Mouse (Mus musculus) monocyte, adult 2 months (primary cell): ENCODE measurements around the gene Cyb5r4.
A peak's percentile ranks its signal among the peaks of the same experiment; 100 is the strongest.
"Not testable (repeated sequence)": the region's sequence is repeated elsewhere in the genome, so short reads cannot be mapped to it uniquely, and the experiment has no call there.

Experiments used
- DNase-seq, 2 experiments: peaks; one replicate each; pipeline ENCODE4 v3.0.0; 2022; ENCODE audit warnings: low spot score in 2 of 2, low read depth in 1 of 2

The Cyb5r4 gene

DNA sequence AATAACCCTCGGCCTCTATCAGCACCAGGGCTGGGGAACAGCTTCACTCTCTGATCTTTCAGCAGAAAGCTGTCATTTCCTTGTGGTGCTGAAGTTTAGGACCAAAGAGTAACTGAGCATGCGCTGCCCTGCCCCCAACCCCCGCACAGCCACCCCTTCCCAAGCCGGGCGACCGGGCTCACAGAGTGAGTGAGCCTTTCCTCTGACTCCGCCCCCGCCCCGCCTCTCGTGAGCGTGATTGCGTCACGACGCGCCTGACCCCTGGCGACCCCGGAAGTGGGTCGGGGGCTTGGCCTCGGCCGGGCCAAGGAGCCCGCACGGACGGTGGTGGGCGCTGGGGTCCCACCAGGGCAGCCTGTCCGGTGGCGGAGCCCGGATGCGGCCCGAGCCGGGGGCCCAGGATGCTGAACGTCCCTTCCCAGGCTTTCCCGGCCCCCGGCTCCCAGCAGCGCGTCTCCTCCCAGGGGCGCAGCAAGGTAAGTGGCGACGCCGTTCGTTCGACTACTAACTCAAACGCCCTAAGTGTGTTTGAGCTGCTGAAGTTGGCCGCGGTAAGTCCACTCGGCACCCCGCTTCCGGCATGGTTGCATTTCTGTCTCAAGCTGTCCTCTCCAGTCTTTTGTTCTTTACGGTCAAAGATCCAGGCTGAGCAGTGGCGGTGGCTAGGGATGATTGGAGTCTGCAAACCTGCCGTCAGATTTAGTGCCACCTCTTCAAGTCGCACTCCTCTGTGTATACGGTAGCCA, at the start of gene Cyb5r4:
Gene Cyb5r4, plus strand, starts transcription at position 237 of the 746 bp plus-strand sequence.
- peak; percentile 74 to 88 for DNase-seq

DNA sequence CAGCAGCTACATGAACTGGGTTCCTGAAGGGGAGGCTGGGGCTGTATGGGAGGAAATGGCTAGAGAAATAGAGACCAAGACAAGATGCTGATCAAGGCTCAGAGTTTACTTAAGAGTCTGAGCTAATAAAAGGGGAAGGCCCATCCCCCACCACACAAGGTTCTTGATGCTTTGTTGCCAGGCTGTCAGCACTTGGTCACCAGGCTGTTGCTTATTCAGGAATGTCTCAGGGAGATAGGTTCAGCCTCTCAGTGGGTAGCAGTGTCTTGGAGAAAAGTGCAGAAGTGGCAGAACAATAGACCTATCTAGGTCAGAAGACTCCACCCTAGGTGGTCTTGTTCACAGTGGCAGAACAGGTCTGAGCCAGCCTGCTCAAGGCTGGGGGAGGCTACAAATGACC, 49.3 kb upstream of the Cyb5r4 start:
- DNase-seq: not testable (repeated sequence)

DNA sequence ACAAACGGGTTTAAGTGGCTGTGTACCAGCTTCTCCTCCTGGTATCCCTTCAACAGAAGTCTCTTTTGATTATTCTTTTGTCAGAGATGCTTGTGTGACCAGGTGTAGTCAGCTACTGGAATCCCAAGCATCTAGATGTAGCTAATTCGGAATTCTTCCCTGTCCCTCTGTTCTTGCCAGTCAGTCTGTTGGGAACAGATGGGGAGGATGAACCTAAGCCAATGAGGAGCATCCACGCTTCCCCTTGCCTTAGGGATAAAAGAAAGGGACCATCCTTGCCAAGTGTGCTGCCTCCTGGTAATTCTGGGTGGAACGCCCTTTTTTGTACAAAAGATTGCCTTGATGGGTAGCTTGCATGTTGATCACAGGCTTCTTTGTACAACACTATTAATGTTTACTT, 48.3 kb upstream of the Cyb5r4 start:
- no peak for DNase-seq

DNA sequence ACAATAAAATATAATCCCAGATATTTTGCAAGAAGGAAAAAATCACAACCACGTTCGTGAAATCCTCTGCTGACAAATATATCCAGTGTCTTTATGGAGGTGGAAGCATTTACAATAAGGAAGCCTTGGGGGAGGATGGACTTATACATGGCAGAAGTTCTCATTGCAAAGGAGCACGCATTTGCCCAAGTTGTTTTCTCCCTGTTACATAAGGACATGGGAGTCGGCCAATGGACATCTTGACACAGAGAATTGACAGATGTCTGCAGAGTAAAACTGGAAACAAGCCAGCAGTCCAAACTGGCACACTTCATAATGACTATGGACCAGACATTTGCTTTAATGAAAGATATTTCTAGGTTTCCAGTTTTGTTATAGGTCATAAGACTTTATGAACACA, 44.9 kb upstream of the Cyb5r4 start:
- no peak for DNase-seq

DNA sequence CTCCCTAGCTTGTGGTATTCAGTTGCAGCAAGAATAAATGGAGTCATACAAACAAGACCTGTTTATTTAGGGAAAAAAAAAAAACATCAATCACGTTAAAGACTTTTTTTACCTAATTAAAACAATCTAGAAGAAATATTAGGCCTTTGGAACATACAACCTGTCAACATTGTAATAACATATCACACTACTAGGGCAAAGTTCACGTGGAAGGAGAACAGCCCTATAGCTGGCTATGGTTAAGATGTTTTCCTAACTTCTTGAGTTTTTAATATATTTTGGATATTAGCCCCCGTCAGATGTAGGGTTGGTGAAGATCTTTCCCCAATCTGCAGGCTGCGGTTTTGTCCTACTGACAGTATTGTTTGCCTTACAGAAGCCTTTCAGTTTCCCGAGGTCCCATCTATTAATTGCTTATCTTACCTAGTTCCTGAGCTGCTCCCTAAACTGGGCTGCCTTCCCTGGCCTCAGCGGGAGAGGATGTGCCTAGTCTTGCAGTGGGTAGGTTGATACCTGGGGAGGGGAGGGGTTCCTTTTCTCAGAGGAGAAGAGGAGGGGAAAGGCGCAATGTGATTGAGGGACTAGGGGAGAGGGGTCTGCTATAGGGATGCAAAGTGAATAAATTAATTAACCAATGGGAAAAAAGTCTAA, 43.4 kb upstream of the Cyb5r4 start:
- DNase-seq: no peak

DNA sequence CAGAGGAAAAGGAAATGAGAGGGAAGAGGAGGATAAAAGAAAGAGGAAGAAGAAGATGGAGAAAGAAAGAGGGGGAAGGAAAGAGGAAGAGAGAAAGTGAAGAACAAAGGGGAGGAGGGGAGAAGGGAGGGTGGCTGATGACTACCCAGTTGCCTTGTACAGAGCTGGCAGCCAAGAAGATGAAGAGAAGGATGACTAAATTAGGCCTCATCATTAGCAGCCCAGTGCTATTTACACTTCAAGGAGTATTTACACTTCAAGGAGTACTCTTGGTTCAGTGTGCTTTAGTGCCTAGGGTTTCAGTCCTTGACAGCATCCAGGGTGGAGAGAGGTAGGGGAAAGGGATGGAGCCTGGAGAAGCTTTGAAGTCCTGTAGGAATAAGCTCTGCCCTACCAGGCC, 41.8 kb upstream of the Cyb5r4 start:
- no peak for DNase-seq

DNA sequence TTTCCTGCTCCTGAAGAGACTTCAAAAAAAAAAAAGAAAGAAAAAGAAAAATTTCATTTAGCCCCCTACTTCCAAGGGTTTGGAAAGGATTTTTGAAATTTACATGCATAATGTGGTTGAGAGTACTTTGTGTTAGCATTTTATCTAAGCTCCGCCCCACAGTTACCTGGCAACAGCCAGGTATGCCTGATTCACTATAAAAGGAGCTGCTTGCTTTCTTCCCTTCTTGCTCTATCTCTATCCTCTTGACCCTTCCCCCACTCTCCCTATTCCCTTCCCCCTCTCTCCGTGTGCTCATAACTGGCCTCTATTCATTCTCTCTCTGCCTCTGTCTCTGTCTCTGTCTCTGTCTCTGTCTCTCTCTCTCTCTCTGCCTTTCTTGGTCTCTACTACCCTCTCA, 40.9 kb upstream of the Cyb5r4 start:
- DNase-seq: no peak

DNA sequence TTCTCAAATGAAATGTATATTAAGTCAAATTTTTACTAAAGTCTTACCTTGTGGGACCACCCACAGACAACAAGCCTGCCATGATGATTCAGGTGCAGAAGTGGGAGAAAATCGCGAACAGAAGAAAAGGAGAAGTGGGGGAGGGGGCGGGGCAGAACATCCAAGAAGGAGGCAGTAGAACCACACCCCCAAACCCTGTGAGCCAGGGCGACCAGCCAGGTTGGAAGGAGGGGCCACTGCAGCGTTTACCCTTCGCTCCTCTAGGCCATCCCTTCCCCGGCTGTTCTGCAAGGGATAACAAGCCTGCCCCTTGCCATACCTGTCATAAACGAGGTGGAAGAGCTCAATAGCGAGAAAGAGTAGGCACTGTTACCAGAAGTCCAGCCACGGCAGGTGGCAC, 40.3 kb upstream of the Cyb5r4 start:
- DNase-seq: no peak

DNA sequence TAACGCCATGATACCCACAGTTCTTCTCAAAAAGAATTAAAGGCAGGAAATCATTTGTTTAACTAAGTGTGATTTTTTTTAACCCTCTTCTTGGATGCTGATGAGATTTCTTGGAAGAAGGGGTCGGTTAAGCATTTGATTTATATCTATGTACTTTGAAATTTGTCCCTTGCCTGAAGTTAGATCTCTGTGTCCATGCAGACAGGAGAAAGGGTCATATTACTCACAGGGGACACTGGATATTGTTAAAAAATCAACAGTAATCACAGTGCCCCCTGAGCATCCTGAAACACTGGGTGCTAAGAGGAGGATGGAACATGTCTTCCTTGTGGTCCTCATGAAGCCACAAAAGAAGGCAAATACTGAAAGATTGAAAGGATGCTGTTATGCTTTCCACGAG, 37.2 kb upstream of the Cyb5r4 start:
- no peak for DNase-seq

DNA sequence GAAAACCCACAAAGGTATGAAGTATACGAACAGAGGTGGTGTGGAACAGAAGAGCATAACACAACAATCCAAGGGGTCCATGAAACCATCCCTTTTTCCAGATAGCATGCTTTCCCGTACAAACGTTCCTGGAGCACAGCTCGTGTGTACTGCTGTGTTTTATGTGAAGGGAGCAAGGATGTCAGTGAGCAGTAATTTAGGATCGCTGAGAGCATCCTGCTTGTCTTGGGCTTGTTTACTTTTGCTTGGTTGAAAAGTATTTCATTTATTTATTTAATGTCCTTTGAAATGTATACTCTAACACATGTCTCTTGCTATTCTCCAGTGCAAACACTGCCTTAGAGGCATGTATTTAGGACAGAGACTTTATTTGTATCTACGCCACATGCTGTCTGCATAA, 36.7 kb upstream of the Cyb5r4 start:
- DNase-seq: no peak

DNA sequence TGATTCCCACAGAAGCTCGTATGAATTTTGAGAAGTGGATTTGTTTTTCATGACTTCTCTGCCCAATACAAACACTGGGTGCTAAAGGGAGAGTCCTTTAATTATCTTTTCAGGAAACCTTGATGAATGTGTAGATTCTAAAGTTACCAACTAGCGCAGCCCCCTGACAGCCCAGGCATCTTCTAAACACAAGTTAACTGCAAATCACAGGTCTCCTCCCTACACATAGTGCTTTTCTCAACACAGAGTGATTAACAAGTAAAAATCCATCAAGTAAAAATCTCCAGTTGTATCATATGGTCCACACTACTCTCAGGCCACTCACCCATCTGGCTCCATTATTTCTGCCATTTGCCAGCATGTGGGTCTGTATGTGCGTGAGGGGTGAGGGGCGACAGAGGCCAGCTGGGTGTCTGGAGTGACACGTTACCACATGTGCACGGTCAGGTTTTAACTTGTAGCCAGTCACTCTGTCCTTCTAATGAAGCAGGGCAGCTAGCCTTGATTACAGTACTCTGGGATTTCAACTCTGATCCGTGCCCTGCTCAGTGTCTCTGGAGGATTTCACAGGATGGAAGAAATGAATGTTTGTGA, 35.0 kb upstream of the Cyb5r4 start:
- no peak for DNase-seq

DNA sequence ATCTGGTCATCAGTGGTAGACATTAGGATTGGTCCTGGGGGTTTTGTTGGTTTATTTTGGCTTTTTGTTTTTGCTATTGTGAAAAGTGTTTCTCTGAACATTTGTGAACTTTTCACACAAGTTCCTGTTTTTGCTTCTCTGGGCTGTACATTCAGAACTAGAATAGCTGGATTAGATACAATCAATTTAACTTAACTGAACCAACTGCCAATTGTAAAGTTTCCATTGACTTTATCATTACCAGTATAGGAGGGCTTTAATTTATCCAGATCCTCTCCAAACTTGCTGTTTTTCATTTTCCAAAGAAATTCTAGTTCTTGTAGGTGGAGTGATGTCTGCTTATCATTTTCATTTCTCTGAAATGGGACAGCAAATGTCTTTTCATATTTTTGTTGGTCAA, 32.0 kb upstream of the Cyb5r4 start:
- no peak for DNase-seq

DNA sequence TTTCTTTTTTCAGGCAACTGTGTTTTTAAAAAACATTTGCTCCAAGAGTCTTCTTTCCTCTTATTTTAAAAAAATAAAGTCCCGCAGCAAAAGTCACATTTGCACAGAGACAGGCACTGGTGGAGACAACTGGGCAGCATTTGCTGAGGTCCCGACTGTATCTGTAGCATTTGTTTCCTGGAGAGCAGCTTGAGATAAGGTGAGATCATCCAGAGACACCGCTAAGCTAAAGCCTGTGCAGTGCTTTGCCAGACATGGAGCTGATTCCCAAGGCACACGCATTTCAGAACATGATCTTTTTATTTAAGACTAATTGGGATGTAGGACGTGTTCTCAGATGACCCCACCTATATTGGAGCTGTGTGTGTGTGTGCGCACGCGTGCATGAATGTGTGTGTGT, 30.1 kb upstream of the Cyb5r4 start:
- DNase-seq: no peak

DNA sequence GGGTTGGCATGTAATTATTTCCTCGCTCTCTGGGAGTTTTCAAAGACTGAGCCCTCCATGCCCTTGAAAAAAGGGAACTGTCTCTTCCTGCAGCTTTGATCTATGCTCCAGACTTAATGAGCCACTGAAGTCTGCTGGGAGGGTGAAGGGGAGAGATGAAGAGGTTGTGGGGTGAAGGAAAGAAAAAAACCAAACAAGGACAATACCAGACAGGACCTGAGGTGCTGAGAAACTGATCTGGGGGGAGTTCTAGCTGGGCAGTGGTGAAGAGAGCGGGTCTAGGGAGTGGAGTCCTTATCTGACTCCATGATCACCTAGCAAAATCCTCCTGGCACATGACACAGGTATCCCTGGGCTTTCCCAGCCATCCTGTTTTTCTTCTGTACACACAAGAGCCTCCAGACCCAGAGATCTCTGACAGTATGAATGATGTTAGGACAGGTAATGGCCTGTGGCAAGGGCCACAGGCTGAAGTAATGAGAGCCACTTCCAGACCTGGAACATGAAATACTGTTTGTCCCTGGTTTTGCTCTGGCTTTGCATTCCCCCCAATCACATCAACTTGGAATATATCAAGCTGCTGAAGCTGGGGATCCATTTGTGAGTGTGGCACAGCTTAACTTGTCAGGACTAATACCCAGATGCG, 24.6 kb upstream of the Cyb5r4 start:
- no peak for DNase-seq

DNA sequence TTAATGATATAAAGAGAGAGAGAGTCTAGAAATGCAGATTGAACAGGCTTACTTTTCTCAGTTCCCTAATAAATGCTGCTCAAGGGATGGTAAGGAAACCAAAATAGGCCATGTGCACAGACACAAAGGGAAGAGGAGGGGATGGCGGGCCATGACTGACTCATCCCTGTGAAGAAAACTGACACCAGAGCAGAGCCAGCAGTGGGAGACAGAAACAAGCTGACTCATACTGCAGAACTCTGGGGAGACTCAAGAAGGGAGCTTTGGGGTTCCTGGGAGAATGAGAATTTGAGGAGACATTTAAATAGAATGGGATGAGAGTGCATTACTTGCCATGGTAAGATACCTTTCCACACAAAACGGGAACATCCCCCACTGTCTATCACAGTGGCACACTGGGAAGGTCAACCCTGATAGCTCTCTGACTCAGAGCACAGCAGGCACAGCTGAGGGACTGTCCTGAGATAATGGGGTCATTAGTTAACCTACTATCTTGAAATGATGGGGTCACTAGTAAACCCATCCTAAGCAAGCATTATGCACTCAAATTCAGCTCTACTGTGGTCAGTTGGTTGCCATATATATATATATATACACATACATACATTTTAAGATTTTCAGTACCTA, 21.7 kb upstream of the Cyb5r4 start:
- DNase-seq: no peak

DNA sequence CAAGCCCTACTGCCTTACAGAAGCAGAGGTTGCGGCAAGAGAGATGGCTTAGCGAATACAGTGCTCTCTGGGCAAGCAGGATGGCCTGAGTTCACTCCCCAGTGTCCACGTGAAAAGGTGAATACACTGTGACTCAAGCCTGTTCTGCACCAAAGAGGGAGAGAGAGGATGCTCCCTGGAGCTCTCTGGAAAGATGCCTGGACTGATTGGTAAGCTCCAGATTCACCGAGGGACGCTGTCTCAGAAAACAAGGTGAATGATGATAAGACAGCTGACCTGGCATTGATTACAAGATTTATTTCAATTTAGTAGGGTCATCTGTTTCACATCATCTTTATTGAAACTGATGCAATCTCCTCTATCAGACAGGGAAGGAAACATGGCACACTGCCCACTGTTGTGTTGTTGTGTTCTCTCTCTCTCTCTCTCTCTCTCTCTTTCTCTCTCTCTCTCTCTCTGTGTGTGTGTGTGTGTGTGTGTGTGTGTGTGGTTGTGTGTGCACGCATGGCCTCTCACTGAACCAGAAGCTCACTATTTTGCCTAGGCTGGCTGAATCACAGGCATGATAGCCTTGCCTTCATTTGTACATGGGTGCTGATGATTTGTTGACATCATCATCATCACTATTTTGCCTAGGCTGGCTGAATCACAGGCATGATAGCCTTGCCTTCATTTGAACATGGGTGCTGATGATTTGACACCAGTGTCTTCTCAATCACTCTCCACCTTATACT, 16.9 kb upstream of the Cyb5r4 start:
- DNase-seq: no peak

DNA sequence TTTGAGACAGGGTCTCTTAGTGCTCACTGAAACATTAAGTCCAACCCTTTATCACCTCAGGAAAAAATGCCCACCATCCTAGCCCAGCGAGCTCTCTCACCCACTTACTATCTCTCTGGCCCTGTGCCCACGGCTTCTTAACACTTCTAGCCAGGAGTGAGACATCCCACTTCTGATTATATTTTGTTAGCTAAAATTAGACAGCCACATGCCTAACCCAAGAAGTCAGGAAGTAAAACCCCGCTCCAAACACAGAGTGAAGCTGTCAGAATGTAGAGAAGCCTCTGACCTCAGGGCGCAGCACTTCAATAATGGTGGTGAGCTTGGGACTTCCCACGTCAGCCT, 16.4 kb upstream of the Cyb5r4 start:
- DNase-seq: no peak

DNA sequence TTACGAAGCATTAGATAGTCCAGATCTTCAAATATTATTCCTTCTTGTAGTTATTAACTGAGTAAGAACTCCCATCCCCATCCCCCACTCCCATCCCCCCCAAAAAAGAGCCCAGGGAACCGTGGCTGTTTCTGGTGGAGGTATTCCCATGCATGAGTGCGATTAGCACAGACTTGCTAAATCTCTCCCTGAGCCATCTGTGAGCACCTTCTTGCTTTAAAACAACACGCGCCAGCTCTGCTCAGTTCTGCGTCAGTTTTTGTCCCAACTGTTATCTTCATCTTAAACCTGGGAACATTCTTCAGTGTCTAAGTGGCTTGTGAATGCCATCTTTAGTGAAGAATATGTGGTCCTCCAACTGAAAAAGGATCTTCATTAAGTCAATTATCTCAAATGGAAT, 13.3 kb upstream of the Cyb5r4 start:
- DNase-seq: no peak

DNA sequence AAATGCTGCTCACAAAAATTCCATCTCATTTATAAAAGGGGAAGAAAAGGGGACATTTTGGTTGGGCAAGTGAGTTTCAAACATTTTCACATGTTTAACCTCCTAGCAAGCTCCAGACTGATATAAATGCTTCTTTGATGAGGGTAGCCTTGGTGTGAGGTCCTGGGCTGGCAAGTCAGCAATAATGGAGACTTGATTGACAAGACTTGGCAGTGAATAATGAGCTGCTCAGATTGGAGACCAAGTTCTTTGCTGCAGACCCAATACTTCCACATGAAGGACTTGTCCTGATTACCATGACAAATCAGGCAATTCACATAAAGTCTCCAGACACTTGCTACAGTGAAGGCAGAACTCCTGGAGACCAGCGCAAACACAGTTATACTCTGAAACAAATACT, 12.9 kb upstream of the Cyb5r4 start:
- no peak for DNase-seq

DNA sequence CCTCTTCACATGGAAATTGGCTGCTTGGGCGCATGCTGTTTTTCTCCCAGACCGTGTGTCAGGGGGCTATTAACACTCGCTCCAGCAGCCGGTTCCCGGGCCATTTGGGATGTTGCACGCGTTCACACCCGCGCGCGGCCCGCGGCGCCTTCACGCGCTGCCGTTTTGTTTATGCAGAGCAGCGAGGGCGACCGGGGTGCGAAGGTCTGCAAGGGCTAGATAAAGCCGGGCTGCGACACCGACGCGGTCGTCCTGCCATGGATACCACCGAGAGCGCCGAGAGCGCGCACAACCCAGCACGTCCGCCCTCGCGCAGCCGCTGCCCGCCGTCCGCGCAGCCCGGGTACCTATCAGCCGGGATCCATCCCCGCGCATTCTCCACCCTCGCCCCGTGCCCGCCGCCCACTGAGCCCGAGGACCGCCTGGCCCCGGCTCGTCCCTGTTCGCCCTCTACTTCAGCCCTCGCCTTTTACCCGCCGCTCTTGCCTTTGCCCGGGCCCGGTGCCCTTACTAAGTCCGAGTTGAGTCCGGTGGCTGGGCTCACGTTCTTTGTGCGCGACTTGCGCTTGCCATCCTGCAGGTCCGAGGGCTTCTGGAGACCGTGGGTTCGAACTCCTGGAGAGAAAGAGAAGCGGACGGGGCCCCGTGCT, 6.4 kb upstream of the Cyb5r4 start, which contains the start of gene Ripply2:
Gene Ripply2, plus strand, starts transcription at position 250 of the 650 bp plus-strand sequence.
- DNase-seq: no peak

DNA sequence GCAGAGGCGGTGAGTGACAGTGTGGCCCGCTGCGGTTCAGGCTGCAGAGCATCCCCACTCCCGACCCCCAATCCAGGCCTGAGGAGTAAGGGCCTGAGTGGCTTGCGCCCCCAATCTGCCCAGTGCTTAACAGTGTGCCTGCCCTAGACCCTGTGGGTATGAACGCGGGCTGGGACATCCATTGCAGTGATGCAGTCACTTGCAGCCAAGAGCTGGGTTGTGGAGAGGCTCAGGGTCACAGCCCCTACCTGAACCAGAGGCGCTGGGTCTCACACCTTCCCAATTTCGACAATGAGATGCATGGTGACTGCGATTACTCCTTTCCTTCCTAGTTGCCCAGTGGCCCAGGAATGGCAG, 5.9 kb upstream of the Cyb5r4 start:
- no peak for DNase-seq
